Mouse (Mus musculus) right cerebral cortex, postnatal 4 days (tissue): ENCODE results near the gene Slc7a7.
A peak's percentile ranks its signal among the peaks of the same experiment; 100 is the strongest.
"Not testable (repeated sequence)": the region's sequence is repeated elsewhere in the genome, so short reads cannot be mapped to it uniquely, and the experiment has no call there.

Source experiments
- DNase-seq: peaks from one replicate; pipeline ENCODE4 v3.0.0-alpha.2; 2022

Slc7a7 gene

DNA sequence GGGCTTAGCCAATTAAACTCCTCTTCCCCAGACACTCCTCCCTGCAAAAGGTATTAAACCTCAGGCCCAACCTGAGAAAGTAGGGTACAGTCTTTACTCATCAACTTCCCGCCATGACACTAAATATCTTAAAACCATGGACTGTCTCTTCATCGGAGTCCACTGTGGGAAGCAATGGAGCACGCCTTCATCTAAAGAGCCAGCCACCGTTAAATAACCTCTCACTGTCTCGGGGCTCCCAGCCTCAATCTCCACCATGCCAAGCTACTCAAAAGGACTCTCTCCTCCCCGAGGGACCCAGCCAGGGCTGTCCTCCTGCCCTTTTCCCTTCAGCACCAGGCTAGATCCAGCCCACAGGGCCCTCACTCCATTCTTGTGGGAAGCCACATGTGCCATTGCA lies 47.0 kb downstream of the Slc7a7 start:
- no peak for DNase-seq

DNA sequence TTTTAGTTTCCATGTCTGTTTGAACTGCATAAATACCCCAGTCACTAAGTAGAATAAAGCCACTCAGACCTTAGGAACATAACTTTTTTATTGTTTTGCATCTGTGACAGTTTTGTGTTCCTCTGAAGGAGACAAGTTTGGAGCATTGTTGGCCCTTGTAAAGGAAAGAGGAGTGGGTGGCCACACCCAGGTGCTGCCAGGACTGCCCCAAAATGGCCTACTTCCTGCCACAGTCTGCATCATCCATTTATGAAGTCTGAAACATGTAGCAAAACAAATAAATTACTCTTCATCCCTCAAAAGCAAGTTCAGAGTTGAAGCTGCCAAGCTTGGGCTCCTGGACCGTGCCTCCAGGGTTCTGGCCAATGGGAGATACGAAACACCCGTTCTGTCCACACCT lies 48.2 kb downstream of the Slc7a7 start:
- no peak for DNase-seq

DNA sequence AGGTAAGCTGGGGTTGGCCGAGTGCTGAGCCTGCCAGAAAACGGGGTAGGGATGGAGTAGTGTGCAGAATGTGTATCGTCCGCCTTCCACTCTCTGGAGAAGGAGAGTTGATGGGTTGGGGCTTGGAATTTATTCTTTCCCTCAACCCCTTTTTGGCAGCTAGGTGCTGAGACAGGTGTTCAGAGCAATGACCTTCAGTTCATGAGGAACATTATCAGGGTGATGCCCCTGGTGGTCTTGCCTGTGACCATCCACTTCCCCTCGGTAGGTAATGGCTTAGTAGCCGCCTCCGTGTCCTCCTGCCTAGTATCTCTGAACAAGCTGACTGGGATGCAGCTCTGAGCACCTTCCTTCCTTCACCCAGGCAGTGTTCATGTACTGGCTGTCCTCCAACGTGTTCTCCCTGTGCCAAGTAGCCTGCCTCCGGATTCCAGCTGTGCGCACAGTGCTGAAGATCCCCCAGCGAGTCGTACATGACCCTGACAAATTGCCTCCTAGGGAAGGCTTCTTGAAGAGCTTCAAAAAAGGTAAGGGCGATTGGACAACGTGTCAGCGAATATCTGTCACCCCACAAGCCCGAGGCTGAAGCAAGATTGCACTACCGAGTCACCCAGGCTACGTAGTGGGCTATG lies 50.0 kb downstream of the Slc7a7 start:
- DNase-seq = no peak

DNA sequence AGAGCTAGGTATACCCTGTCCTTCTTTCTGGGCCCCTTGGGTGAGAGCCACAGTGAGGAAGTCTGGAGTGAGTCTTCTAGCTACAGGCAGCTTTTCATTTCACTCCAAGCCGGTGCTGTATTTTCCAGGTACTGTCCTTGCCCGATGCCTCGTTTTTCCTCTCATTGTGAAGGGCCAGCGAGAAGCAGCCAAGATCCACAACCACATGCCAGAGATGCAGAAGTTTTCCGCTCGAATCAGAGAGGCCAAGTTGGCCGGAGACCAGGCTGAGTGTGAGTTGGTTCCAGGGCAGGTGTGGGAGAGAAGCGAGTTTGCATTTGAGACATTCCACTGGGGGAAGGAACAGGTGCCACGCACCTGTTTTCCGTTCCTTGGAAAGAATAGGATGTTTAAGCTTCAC lies 51.0 kb downstream of the Slc7a7 start:
- no peak for DNase-seq

DNA sequence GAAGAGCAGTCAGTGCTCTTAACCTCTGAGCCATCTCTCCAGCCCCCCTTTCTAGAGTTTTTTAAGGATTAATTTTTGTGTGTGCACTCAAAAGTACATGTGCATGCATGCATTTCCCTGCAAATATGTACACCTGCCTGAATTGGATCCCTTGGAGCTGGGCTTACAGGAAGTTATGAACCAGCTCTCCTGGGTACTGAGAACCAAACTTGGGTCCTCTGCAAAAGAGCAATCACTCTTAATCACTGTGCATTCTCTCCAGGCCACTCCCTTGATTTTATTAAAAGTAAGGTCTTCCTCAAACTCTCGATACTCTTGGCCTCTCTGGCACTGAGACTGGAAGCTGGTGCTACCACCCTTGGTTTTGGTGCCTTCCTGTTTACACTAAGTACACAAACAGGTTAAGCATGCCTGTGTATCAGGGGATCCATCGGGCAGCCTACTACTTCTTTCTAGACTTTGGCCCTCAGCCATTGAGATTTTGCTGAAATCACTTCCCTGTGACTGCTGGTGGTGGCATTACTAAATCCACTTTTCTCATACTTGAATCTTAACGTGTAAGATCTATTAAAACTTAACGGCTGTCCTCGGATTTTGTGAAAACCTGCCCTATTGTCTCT lies 52.4 kb downstream of the Slc7a7 start:
- DNase-seq = no peak

DNA sequence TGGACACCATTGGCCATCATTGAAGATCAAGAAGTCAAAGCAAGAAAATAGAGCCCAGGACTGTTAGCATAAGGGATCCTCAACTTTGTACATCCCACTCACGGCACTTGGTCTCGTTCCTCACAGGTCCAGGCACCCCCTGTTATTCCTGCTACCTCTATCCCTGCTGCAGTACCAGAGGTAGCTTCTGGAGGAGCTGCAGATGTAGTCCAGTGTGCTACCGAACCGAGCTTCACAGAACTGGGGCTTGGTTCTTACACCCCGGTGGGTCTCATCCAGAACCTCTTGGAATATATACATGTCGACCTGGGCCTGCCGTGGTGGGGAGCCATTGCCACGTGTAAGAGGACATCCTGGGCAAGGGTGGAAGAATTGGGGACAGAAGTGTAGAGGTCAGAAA lies 54.4 kb downstream of the Slc7a7 start:
- DNase-seq = no peak

DNA sequence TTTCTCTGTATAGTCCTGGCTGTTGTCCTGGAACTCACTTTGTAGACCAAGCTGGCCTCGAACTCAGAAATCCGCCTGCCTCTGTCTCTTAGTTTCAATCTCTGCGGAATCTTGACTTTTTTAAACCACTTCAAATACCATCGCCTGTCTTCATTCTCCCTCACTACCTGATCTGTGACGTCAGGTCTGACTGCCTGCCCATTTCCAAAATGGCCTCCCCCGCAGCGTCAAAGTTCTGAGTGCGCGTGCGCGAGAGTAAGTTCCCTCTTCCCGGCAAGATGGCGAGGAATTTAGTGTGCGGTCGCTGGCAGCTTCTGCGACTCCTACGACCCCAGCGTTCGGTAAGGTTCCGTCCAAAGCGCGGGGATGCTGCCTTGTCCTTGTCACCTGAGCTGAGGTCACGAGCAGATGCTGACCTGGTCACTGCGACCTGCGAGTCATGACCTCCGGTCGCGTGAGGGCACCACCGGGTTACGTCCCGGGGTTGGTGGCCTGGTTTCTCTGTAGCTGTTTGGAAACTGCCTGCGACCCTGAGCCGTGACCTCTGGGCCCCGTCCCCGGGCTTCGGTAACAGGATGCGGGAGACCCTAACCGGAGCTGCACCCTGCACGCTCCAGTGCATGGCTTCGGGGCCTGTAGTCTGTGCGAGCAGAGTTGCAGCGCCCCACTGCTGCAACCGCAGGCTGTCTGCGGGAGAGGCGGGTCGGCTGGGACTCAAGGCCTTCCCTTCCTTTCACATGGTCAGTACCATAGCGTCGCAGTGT lies 56.8 kb downstream of the Slc7a7 start, which contains the start of gene Oxa1l:
TSS of gene Oxa1l (plus strand) at position 258 of the 764 bp plus-strand sequence.
- peak; percentile 98 for DNase-seq

DNA sequence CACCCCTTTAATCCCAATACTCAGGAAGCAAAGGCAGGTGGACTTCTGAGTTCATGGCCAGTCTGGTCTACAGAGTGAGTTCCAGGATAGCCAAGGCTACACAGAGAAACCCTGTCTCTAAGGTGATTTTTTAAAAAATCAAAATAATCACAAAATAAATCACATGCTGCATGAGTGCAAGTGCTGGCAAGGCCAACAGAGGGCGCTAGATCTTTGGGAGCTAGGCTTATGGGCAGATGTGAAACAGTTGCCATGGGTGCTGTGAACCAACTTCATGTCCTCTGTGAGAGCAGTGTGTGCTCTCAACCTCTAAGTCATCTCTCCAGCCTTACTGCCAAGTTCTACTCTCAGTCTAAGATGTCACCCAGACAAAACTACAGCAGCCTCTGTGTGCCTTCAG lies 63.2 kb downstream of the Slc7a7 start:
- DNase-seq = no peak

DNA sequence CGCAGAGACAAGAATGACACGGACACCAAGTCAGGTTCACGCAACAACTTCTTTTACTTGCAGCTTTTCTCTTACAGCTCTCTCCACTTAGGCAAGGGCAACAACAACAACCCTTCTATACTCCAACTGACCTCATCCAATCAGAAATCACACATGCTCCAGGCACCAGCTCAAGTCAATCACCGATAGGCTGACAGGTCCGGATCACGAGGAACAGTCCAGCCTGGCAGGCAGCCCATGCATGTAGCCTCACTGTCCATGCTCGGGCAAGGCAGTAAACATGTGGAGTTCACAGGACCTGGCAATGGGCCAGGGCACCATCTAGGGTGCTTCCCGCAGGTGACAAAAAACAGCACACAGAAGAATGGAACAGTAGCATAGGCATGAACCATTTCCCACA lies 65.3 kb downstream of the Slc7a7 start:
- DNase-seq = no peak

DNA sequence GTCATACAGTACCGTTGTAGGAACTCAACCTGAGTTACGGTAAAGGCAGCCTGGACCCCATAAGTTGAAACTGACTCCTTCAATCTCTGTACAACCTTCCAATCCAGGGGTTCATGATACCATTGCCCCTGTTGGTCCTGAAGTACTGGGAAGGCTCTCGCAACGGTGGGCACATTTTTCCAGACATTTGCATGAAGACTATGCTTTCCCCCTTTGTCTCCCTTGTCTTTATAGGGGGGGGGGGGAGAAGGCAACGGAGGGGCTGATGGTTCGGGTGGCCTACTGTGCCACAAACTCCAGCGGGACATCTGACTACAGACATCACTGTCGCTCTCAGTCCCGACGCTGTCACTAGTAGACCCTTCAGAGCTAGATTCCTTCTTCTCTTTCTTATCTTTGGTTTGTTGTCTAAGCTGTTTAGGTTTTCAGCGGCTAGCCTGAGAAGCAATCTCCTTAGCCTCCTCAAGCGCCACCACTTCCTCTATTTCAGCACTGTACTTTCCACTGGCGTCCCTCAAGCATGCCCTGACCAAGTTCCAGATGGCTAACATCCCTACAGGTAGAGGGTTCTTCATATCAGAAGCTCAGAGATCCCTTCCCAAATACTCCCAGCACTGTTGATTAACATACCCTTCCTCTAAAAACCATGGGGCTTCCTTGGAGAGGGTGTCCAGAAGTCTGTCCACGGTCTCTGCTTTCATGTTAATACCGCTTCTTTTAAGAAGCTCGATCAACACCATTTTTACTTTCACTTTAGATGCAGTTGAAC lies 66.6 kb downstream of the Slc7a7 start:
- DNase-seq = not testable (repeated sequence)

DNA sequence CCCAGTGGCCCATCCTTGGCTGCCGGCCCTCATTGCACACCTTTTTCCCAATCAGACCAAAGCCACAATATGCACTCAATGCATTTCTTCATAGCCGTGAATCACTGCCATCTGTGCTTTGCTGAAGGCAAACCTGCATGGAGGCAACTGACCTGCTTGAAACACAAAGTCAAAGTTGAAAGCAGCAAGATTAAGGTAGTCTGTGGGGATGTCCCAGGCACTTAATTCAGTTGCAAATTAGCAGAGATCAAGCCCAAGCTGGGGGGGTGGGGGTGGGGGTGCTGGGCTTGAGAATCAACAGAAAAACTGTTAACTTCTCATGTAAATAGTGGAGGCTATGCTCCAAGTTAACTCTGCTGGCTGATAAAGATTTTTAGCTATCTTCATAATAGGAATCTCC lies 75.8 kb downstream of the Slc7a7 start:
- DNase-seq = not testable (repeated sequence)

DNA sequence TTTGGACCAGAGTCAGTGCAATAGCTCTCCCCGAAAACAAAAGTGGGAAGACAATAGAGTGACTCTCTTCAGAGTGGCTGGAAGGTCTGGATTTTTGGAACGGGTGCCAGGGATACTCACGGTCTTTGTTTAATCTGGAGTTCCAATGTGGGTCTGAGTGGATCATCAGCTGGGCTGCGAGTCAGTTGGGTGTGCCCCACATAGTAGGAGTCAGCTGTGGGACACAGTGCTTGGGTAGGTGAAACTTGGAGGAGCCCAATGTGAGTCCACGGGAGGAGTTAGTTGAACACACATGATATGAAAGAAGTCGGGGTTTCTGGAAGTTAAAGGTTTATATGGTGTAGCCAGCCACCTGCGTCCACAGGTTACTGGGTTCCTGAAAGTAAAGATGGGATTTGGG lies 76.7 kb downstream of the Slc7a7 start:
- no peak for DNase-seq

DNA sequence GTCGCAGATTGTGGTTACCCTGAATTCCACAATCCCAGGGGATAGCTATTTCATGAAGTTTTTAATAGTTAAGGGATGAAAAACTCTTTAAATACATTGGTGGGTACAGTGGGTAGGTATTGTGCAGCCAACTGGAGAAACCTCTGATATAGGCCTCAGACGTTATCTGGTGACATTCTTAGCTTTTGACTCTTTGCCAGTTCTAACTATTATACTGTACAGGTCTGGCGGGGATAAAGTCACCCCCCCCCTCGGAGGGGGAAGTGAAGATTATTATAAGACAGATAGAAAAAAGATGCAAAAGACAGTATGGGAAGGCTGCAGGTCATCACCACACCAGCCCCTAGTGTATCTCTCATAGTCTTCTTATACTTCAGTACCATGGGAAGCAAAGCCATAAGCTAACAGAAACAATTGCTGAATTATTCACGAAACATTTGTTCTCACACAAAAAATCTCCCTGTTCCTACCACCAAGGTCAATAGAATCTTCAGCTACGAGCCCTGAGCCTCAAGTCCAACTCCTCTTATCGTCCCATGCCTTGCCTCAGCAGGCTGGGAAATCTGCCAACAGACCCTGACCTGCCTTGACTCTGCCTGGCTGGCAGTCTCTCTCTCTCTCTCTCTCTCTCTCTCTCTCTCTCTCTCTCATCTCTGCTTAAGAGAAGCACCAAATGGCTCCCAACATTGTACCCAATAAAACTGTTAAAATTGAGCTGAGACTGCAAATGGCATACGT lies 84.0 kb downstream of the Slc7a7 start:
- no peak for DNase-seq

DNA sequence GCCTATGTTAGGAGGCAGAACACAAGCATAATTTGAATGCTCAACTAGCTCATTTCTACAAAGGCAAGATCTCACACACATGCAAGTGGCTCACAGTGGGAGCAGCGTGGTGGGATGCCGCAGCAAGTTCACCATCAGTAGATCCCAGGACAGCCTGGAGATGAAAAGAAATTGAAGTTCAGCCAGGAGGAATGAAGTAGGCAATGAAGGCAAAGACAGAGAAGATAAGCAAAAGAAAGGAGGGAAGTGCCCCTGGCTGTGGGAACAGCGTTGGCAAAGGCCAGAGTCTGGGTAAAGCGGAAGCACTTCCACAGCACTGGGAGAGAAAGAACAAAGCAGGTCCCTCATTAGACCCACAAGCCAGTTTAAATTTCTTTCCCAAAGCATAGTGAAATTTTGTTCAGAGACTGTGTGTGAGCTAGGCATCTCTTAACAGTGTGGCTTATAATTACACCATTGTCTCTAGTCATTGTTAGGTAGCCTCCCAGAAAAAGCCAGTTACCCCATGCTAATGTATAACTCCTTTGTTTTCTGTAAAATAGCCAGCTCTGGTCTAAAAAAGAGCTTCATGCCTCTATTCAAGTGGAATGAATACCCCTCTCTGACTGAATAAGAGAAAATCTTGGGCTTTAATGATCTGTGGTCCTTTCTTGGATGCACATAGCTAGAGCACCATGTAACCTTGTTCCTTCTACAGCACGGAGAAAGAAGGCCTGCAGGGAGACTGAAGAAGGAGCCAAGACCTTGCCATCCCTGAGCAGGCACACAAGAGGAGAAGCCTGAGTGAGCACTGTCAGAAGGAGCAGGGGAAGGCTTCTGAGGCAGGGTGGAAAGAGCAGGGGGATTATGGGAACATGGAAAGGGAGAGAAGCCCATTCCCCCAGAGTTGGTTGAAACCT lies 85.2 kb downstream of the Slc7a7 start:
- no peak for DNase-seq

DNA sequence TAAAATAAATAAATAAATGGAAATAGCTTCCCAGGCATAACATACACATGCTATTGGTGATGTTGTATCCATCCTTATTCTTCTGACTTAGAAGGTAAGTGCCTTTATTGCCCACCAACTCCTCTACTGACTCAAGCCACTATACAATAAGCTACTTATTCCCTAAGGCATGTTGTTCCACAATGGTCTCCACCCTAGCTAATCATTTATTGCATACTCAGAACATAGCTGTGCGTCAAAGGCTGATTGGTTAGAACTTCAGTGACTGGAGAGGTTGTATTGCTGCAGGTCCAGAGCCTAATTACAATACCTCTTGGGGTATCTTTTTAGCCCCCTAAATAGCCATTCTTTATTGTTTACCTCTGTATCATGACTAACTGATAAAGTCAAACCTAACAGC lies 86.4 kb downstream of the Slc7a7 start:
- DNase-seq = no peak

DNA sequence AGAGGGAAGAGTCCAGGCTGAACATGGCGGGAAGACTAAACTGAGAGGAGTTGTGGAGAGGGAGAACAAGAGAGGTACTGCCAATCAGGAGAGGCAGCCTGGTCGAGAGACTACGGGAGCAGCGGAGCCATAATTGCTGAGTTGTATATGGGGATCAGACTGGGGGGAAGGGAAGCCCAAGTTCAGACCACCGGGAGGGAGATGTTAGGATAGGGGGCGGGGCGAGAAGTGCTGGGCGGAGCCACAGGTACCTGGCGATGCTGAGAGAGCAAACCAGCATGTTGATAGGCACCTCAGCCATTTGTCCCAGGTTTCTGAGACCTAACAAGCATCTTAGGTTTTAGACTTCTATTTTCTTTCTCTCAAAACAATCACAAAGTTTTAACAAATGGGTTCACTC lies 88.4 kb downstream of the Slc7a7 start:
- DNase-seq = no peak

DNA sequence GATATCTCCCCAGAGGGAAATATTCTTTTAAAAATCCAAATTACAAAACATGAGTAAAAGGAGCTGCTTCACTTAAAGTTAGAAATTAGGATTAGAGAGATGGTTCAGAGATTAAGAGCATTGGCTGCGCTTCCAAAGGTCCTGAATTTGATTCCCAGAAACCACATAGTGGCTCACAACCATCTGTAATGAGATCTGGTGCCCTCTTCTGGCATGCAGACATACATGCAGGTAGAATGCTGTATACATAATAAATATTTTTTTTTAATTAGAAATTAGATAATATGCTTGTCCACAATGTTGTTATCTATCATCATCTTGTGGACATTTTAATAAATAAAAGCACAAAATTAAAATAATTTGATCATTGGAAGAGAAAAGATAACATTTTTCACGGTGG lies 89.0 kb downstream of the Slc7a7 start:
- no peak for DNase-seq

DNA sequence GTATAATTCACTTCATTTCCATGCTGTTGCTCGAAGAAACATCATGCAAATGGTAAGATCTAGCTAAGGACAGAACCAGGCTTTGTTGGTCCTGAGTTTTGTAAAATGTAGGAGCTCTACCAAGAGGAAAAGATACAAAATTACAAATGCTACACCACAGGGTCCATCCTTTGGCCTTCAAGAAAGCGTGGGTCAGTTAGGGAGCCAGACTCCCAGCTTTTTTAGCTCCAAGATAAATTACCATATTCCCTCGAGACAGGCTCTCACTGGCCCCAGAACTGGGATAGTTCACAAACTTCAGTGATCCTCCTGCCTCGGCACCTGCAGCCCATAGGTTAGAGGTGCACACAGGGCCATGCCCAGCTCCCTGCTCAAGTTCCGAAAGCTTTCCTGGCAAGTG lies 93.1 kb downstream of the Slc7a7 start:
- no peak for DNase-seq

DNA sequence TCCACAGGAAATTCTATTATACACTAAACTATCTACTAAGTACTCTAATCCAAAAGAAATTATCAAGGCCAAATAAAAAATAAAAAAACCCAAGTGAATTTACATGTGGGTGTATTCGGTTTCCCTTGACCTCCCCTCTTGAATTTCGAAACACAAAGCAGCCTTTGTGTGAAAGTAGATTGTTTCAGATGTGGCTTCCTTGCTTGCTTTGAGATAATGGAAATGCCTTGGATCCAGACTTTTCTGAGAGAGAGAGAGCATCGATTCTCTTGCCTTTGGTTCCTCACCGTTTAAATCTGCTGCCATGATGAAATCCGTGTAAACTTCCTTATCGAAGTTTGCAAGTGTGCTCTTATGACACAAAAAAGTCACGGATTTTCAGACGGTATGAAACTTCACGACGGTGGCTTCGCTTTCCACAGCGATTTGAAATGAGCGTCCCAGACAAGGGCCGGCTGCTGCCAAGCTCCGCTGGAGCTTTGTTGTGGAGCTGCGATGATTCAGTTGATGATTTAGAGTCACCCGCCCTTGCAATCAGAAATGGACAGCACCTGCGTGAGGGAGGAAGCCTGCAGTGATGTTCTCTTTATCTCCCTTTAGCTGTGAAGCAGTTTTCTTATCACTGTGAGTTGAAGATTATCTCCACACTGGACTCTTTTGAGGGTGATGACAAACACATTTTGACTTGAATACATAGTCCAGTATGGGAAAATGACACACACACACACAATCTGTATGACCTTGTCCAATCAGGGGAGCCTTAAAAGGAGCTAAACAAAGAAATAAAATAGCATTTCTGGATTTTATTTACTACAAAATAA lies 95.8 kb downstream of the Slc7a7 start:
- no peak for DNase-seq
